Mouse (Mus musculus): Measurements from ENCODE around the gene Ak6. TPM values are rescaled to one million over a fixed set of nuclear protein-coding genes. Genes with fewer than 3 reads are reported as not detected.
A peak's percentile ranks its signal among the peaks of the same experiment; 100 is the strongest.

The Ak6 gene
- total RNA-seq, 2 experiments from 2014 or later = 67.2 to 80.7 TPM

DNA sequence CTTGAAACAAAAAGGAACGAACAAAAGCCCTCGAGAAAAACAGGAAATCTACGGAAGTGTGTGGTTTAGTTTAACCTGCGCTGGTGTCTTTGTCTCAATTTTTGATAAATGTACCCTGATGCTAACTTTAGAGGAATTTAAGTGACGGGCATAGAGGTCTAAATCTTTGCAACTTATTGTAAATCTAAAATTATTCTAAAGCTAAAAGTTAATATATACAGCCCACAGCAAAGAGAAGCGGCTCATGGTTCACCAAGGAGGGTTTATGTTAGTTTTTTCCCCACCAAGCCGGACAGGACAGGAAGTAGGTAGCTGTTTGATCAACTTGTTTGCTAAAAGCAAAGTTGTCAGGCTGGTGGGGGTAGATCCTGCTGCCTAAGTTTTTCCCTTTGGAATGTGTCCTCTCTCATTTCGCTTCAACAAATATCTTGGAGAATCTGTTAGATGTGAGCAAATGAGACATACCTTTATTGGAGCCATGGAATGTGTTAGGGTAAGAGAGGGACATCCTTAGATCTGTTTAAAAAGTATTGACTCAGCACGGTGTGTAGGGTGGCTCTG lies 19.5 kb downstream of the Ak6 start:
- no peak for TF ChIP-seq CTCF (IDR thresholded peaks at IDR 0.05)
- Histone ChIP-seq H3K27ac (peak overlapping the region; percentile 64; the same call in 1 of the 2 replicates), H3K4me3 (peak overlapping the region; percentile 86)
- no peak for DNase-seq
- intact Hi-C loops (cut with DNase I) = no loop called here

DNA sequence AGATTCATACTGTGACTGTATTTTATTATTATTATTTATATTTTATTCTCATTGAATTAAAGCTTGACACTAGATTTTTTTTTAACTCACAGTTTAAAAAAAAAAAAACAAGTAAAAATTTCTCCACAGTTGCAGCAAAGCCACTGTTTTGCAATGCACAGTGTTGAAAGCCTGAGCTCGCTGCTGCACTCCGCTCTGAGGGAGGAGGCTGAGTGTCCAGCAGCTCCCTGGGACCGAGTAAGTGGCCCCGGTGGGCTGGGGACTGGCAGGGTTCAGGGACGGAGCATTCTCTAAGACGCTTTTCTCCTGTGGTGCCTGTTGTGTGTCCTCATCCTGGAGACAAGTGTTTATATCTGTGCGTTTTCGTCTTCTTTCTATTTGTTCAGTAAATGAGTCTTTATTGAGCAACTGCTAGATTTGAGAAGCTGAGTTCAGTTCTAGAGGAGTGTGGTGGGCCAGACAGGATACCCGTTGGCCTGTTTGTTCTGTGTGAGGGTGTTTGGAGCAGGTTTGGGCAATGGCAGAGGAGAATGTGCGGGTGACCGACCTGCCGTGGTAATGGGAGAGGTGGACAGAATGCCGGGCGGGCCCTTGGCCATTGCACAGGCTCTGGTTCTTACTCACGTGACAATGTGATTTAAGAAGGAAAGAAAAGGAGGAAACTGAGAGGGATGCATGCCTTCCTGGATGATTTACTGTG lies 25.3 kb downstream of the Ak6 start:
- intact Hi-C loops (cut with DNase I) = no loop called here
- peak; percentile 20 for DNase-seq
- no peak for TF ChIP-seq CTCF (IDR thresholded peaks at IDR 0.05)
- H3K4me3 ChIP-seq = no peak overlapping the region
- no peak overlapping the region for H3K27ac ChIP-seq

DNA sequence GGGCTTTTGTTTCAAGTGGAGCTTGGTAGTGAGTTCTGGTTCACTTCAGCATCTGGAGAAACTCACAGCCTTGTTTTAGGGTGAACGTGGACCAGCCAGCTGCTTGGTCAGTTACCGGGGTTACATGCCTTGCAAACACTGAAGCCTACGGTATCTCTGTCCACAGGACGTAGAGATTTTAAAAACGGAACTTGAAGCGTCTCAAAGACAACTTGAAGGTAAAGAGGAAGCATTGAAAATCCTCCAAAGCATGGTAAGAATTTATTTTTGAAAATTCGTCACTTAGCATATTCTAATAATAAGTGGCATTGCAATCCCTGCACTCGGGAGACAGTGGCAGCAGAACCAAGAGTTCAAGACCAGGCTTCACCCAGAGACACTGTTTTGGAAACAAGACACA lies 30.8 kb downstream of the Ak6 start:
- no peak for DNase-seq
- Histone ChIP-seq H3K4me3 (no peak overlapping the region), H3K27ac (no peak overlapping the region)
- intact Hi-C loops (cut with DNase I) = loop anchor here (5.0 to 10.0 kb wide), 2 partner anchors 153 to 1016 kb away; partner anchors contain the start of gene Slc30a5
- no peak for TF ChIP-seq CTCF (IDR thresholded peaks at IDR 0.05)

DNA sequence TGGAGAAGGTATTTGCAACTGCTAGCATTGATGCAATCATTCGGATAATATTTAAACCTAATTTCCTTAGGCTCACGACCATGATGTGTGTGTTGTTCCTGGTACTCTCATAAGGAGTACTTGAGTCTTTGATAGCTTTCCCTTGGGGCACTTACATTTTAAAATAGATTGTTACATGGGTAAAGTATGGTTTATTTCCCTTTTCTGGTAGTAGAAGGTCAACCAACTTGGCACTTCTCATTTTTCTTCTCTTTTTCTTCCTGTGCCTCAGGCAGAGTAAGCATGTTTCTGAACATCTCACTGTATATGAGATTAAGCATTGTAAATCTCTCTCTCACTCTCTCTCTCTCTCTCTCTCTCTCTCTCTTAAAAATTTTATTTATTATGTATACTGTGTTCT lies 32.1 kb downstream of the Ak6 start:
- TF ChIP-seq CTCF (IDR thresholded peaks at IDR 0.05) = no peak
- Histone ChIP-seq H3K27ac (no peak overlapping the region), H3K4me3 (no peak overlapping the region)
- no peak for DNase-seq
- intact Hi-C loops (cut with DNase I) = loop anchor here (5.0 to 10.0 kb wide), 2 partner anchors 152 to 1014 kb away; partner anchors contain the start of gene Slc30a5

DNA sequence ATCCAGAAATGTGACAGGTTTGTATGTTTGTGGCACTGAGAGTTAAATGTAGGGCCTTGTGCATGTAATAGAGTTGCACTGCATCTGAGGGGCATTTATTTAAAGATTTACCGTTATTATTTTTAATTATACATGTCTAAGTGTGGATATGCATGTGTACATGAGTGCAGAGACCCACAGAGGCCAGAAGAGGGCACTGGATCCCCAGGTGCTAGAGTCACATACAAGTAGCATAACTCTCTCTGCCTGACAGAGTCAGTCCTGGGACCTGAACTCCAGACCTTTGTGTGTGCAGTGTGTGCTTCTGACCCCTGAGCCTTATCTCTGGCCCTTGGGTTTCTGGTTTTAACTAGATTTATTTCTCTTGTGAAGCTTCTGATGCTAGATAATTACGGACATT lies 33.6 kb downstream of the Ak6 start:
- DNase-seq = no peak
- Histone ChIP-seq H3K4me3 (no peak overlapping the region), H3K27ac (no peak overlapping the region)
- peak; percentile 63 for TF ChIP-seq CTCF (IDR thresholded peaks at IDR 0.05)
- intact Hi-C loops (cut with DNase I) = loop anchor here (5.0 to 10.0 kb wide), 2 partner anchors 150 to 1013 kb away; partner anchors contain the start of gene Slc30a5

DNA sequence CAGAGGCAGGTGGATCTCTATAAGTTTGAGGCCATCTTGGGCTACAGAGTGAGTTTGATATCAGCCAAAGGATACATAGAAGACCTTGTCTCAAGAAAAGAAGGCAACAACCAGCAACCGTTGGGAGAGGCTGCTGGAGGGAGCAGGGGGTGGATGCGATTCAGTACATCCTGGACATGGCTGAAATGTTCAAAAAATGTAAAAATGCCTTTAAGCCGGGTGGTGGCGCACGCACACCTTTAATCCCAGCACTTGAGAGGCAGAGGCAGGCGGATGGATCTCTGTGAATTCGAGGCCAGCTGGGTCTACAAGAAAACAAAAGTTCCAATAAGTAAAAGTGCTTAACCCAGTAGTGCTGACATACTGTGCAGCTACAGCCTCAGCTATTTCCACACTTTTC lies 36.7 kb downstream of the Ak6 start:
- Histone ChIP-seq H3K27ac (no peak overlapping the region), H3K4me3 (no peak overlapping the region)
- TF ChIP-seq CTCF (IDR thresholded peaks at IDR 0.05) = no peak
- intact Hi-C loops (cut with DNase I) = loop anchor here (10.0 kb wide), 1 partner anchor 147 kb away; the partner anchor contains the start of gene Slc30a5
- no peak for DNase-seq

DNA sequence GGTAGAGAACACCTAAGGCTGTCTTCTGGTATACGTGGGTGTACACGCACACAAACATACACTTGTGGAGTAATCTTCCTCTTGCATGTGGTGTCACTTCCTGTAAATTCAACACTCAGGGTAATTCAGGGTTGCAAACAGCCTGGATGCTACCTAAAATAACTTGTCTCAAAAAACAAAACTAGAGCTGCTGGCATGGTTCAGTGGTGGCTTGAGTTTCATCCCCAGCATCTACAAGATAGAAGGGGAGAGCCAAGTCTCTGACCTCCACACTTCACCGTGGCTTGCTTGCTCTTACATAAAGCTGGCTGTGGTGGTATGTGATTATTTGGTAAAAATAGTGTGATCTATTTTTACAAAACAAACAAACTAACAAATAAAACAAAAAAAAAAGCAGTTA lies 46.8 kb downstream of the Ak6 start:
- no peak overlapping the region for H3K4me3 ChIP-seq

DNA sequence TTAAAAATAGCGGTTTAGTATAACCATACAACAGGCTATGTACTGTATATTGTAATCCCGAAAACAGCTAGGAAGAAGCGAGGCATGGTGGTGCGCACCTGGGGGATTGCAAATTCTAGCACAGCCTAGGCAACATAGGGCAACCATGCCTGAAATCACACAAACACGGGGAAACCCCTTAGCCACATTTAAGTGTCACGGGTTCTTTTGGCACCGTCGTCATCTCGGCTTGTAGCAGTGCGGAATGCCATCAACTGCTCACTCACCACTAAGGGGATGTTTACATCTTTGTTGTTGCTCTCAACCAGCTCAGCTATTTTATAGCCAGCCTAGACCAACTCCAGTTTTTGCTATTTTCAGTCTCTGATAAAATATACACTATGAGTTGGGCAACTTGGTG lies 48.1 kb downstream of the Ak6 start:
- no peak for TF ChIP-seq CTCF (IDR thresholded peaks at IDR 0.05)
- no peak overlapping the region for H3K4me3 ChIP-seq
- DNase-seq = no peak
- H3K27ac ChIP-seq = peak overlapping the region; percentile 85
- intact Hi-C loops (cut with DNase I) = no loop called here

More for the DNA sequence above, 46.8 kb downstream of the Ak6 start:
- intact Hi-C loops (cut with DNase I) = no loop called here
- peak; percentile 51 for DNase-seq
- H3K27ac ChIP-seq = peak overlapping the region; percentile 85
- TF ChIP-seq CTCF (IDR thresholded peaks at IDR 0.05) = no peak

DNA sequence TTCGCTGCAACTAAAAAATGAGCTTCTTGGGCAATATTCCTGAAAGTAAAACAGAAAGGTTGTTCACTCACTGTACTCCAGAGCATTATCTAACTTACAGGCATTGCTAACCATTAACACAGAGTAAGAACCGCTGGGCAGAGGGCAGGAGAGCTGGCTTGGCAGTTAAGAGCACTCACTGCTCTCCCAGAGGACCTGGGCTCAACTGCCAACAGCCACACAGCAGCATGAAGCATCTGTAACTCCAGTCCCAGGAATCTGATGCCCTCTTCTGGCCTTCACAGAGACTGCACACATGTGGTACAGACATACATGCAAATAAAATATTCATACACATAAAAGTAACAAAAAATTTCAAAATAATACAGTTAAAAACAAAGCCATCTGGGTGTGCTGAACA lies 52.7 kb downstream of the Ak6 start:
- H3K27ac ChIP-seq = no peak overlapping the region
- peak; percentile 18; the same call in 1 of the 2 replicates for TF ChIP-seq CTCF (IDR thresholded peaks at IDR 0.05)
- intact Hi-C loops (cut with DNase I) = no loop called here
- no peak overlapping the region for H3K4me3 ChIP-seq
- no peak for DNase-seq

DNA sequence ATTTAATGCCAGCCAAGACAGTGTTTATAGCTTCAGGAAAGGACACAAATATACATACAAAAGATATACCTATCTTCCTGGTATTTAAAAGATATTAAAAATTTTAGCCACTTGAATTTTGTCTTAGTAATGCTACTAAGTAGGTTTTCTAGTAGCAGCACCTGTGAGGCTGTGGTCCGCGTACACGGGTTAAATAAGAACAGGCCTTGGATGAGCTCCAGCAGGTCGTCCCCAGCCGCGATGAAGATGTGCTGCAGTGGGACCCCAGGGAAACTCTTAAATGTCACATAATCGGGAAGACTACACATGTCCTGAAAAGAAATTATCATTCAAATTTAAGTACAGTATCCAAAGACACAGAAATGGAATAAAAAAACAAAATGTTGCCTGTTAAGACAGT lies 55.4 kb downstream of the Ak6 start:
- intact Hi-C loops (cut with DNase I) = no loop called here
- no peak overlapping the region for H3K27ac ChIP-seq
- no peak overlapping the region for H3K4me3 ChIP-seq
- no peak for TF ChIP-seq CTCF (IDR thresholded peaks at IDR 0.05)
- no peak for DNase-seq

DNA sequence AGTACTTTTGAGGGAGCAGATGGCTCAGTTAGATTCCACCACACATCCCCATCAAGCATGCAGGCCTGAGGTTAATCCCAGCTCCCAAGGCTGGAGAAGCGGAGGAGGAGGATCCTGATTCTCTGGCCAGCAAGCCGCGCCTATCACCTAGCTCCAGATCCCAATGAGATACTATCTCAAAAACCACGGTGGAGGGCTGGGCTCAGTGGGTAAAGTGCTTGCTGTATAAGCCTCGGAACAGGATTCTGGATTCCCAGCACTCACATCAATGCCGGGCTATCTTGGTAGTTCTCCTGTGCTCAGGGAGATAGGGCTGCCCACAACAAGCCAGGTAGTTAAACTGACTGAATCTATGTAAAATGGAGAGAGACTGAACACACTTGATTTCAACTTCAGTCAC lies 64.7 kb downstream of the Ak6 start:
- DNase-seq = no peak
- intact Hi-C loops (cut with DNase I) = no loop called here
- no peak for TF ChIP-seq CTCF (IDR thresholded peaks at IDR 0.05)
- H3K27ac ChIP-seq = no peak overlapping the region
- no peak overlapping the region for H3K4me3 ChIP-seq

Other genes with a start within 250 kb of the Ak6 start
- gene Naip1, start 198.1 kb upstream of the Ak6 start, total RNA-seq (2021) = not detected
- 10 to 100 TPM; 20.7 to 22.4 TPM for gene Gtf2h2, start 158.4 kb upstream of the Ak6 start, total RNA-seq (2021)
- gene Ocln, start 98.3 kb upstream of the Ak6 start, total RNA-seq (2021) = under 1 TPM in 1 of 2 experiments, not detected in 1; 0.15 TPM
- gene Marveld2, start 34.0 kb upstream of the Ak6 start, total RNA-seq (2021) = under 1 TPM; 0.51 to 0.64 TPM
- 10 to 100 TPM; 11.4 to 13.7 TPM for gene Rad17, start 72 bp downstream of the Ak6 start, total RNA-seq (2021)
- gene Taf9, start 600 bp downstream of the Ak6 start, total RNA-seq (2021) = 1 to 10 TPM in 1 of 2 experiments, under 1 TPM in 1; 0.56 to 7.4 TPM
- under 1 TPM; 0.15 to 0.17 TPM for gene Ccdc125, start 18.7 kb downstream of the Ak6 start, total RNA-seq (2021)
- gene Cdk7, start 80.0 kb downstream of the Ak6 start, total RNA-seq (2021) = 10 to 100 TPM; 11.5 to 13.6 TPM
- gene Mrps36, start 93.7 kb downstream of the Ak6 start, total RNA-seq (2021) = 100 to 1,000 TPM; 118 to 180 TPM
- gene Cenph, start 124.9 kb downstream of the Ak6 start, total RNA-seq (2021) = not detected
- not detected for gene Ccnb1, start 135.6 kb downstream of the Ak6 start, total RNA-seq (2021)
- gene Slc30a5, start 182.4 kb downstream of the Ak6 start, total RNA-seq (2021) = 10 to 100 TPM in 1 of 2 experiments, 1 to 10 TPM in 1; 9.1 to 13.6 TPM